Mouse (Mus musculus) G1E (cell line): ENCODE results near the gene Tns4. TPM values are rescaled to one million over a fixed set of nuclear protein-coding genes. Genes with fewer than 3 reads are reported as not detected.

Experiments used
- ATAC-seq: 2 replicates; pipeline ENCODE4 v1.8.0; 2016; ENCODE audit warnings: mild to moderate bottlenecking; ENCODE audit not compliant: insufficient number of reproducible peaks, poor library complexity, low FRiP score, severe bottlenecking; ENCODE audit errors: extremely low read depth
- DNase-seq: peaks from one replicate; pipeline ENCODE4 v3.0.0; 2012; ENCODE audit warnings: low spot score
- H3K27me3 ChIP-seq: 2 replicates; pipeline ENCODE4 v1.6.1; 2012; ENCODE audit warnings: mild to moderate bottlenecking, low read length, inconsistent platforms; ENCODE audit not compliant: insufficient read depth
- H3K36me3 ChIP-seq: replicated peaks from 2 replicates; pipeline ENCODE3; 2012; ENCODE audit warnings: mild to moderate bottlenecking, inconsistent platforms
- H3K4me1 ChIP-seq: 2 replicates; pipeline ENCODE4 v1.6.1; 2012; ENCODE audit warnings: low read depth, low read length, inconsistent platforms, mixed read lengths; ENCODE audit not compliant: insufficient read depth
- H3K4me3 ChIP-seq: 2 replicates; pipeline ENCODE4 v1.5.1; 2012; ENCODE audit warnings: low read depth, mild to moderate bottlenecking, inconsistent platforms, low read length, moderate library complexity, mixed read lengths
- H3K9me3 ChIP-seq: replicated peaks from 2 replicates; pipeline ENCODE4 v1.6.1; 2012; ENCODE audit warnings: inconsistent platforms
- CTCF ChIP-seq: IDR thresholded peaks from 2 replicates; pipeline ENCODE4 v1.5.1; 2012; ENCODE audit warnings: low read depth, low read length, inconsistent platforms, mixed read lengths
- GATA1 ChIP-seq: IDR thresholded peaks from 2 replicates; pipeline ENCODE4 v1.6.1; 2012; ENCODE audit warnings: borderline replicate concordance, low read length, inconsistent platforms, mixed read lengths
- GATA2 ChIP-seq: IDR thresholded peaks from 2 replicates; pipeline ENCODE4 v1.6.1; 2012; ENCODE audit warnings: low read depth, low read length, inconsistent platforms, borderline replicate concordance
- POLR2AphosphoS5 ChIP-seq: IDR thresholded peaks from 2 replicates; pipeline ENCODE4 v1.6.1; 2012; ENCODE audit warnings: low read depth, low read length, inconsistent platforms; ENCODE audit not compliant: insufficient replicate concordance
- TAL1 ChIP-seq: conservative IDR thresholded peaks from 2 replicates; pipeline ENCODE4 v1.6.1; 2012; ENCODE audit warnings: low read depth, low read length, inconsistent platforms, mixed read lengths
- polyA plus RNA-seq: library from polyadenylated mRNA; stranded (reverse); fragments of >175 nt; gene quantifications from 2 replicates; pipeline ENCODE4 v1.2.3, GENCODE M21; 2012
- total RNA-seq, 2 experiments: library from RNA; stranded (forward) in 1 of 2; stranded (reverse) in 1 of 2; fragments of 200-1000 nt in 1 of 2; fragments of >200 nt in 1 of 2; fragmentation: Nextera tagmentation in 1 of 2; gene quantifications; 2 replicates each; pipeline ENCODE4 v1.2.3; 2014 to 2017

The Tns4 gene
- total and polyA plus RNA-seq, 3 experiments = 0.22 to 1.4 TPM; not detected in 1

DNA sequence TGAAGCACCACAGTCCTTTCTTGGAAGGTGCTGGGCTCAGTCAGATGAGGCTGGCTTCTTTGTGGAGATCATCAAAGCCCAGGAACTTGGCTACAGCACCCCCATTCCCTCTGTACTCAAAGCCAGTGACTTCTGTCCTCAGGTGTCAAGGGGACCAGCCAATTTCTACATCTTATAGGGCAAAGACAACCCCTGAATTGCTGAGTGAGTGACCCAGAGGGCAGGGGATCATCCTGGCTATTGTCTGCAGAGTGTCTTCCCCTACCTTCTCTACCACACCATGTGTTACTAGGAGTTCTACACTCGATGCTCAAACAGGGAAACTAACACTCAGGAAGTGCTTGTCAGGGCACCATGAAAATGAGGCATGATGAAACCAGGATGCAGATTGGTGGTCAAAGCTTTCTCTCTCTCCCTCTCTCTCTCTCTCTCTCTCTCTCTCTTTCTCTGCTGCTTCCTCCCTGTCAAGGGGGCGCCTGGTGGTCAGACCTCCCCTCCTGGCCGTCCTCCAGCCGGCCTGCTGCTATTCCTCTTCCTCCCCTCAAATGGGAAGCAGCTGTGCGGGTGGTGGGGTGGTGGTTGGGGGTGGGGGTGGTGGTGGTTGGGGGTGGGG is 44.3 kb upstream of the Tns4 start:
- H3K9me3 ChIP-seq = no peaks in the 10 kb centered on the region
- H3K27me3 ChIP-seq = peaks cover 71% of the 10 kb centered on the region
- H3K4me3 ChIP-seq = no peak overlapping the region
- no peak for TF ChIP-seq CTCF
- no peak for TF ChIP-seq TAL1
- TF ChIP-seq GATA2 = no peak
- TF ChIP-seq POLR2AphosphoS5 = no peak
- no peak for TF ChIP-seq GATA1
- DNase-seq (no peak), ATAC-seq (no peak)
- H3K36me3 ChIP-seq = no peaks in the 10 kb centered on the region
- peaks cover 14% of the 10 kb centered on the region; the same call in 1 of the 2 replicates for H3K4me1 ChIP-seq

- DNase-seq = no peak
Observed at GRCm38 (mm10) chr11:99132091-99132730, 43.1 kb upstream of the Tns4 start.

DNA sequence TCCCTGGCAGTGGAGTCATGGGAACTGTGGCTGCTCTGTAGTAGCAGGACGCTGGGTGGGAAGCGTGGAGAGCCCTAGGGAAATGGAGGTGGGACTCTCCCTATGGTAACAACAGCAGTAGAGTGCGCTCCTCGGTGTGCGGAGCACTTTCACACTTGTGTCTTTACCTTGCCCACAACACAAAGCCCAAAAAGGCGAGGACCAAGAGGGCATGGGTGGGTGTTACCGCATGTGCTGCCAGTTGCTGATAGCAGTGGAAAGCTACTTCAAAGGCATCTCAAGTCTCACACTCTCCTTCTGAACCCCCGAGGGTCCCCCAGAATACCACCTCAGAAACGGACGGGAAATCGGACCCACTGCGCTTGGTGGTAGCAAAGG is 42.3 kb upstream of the Tns4 start:
- H3K9me3 ChIP-seq = no peaks in the 10 kb centered on the region
- peaks cover 79% of the 10 kb centered on the region for H3K27me3 ChIP-seq
- TF ChIP-seq TAL1 = no peak
- no peak for TF ChIP-seq GATA1
- TF ChIP-seq GATA2 = no peak
- TF ChIP-seq CTCF = no peak
- no peak for TF ChIP-seq POLR2AphosphoS5
- H3K36me3 ChIP-seq = no peaks in the 10 kb centered on the region
- no peak overlapping the region for H3K4me3 ChIP-seq
- ATAC-seq = no peak
- peaks cover 21% of the 10 kb centered on the region for H3K4me1 ChIP-seq
- DNase-seq = no peak

More at GRCm38 (mm10) chr11:99132091-99132730, 43.1 kb upstream of the Tns4 start:
- Histone ChIP-seq H3K36me3 (no peaks in the 10 kb centered on the region), H3K4me3 (no peak overlapping the region), H3K4me1 (peaks cover 18% of the 10 kb centered on the region; the same call in 1 of the 2 replicates), H3K27me3 (peaks cover 77% of the 10 kb centered on the region), H3K9me3 (no peaks in the 10 kb centered on the region)
- TF ChIP-seq GATA2 (no peak), POLR2AphosphoS5 (no peak), GATA1 (no peak), CTCF (no peak)
- ATAC-seq = no peak

GRCm38 (mm10) chr11:99130736-99131462 is 41.8 kb upstream of the Tns4 start:
- TF ChIP-seq GATA2 (no peak), TAL1 (no peak)
- no peaks in the 10 kb centered on the region for H3K36me3 ChIP-seq
- DNase-seq (no peak), ATAC-seq (no peak)
- H3K4me3 ChIP-seq = no peak overlapping the region
- peaks cover 24% of the 10 kb centered on the region for H3K4me1 ChIP-seq
- H3K9me3 ChIP-seq = no peaks in the 10 kb centered on the region
- peaks cover 83% of the 10 kb centered on the region for H3K27me3 ChIP-seq

DNA sequence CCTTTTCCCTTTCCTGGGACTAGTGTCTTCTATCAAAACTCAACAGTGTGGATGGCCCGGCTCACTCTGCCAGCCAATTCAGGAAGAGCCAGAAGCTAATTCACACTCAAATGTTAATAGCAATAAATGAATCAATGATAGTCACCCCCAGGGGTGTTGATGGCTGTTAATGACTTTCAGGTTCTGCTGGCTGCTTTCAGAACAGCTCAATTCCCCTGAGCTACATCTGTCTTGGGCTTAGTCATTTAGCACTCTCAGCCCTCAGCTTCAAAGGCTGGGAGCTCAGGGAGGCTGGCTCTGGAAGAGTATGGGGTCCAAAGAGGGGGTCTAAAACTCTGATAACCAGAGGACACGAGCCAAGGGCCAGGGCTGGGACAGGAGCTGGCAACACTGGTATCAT is 40.2 kb upstream of the Tns4 start:
- Histone ChIP-seq H3K9me3 (no peaks in the 10 kb centered on the region), H3K4me1 (peaks cover 20% of the 10 kb centered on the region), H3K27me3 (peaks cover 77% of the 10 kb centered on the region), H3K36me3 (no peaks in the 10 kb centered on the region), H3K4me3 (no peak overlapping the region)
- DNase-seq = no peak
- ATAC-seq = no peak
- TF ChIP-seq POLR2AphosphoS5 (no peak), GATA2 (no peak), GATA1 (no peak), CTCF (no peak), TAL1 (no peak)

GRCm38 (mm10) chr11:99127785-99128682 is 38.9 kb upstream of the Tns4 start:
- no peaks in the 10 kb centered on the region for H3K36me3 ChIP-seq
- no peak for TF ChIP-seq GATA1
- no peak for TF ChIP-seq CTCF
- no peak for TF ChIP-seq TAL1
- no peak for TF ChIP-seq POLR2AphosphoS5
- TF ChIP-seq GATA2 = no peak
- peaks cover 69% of the 10 kb centered on the region for H3K27me3 ChIP-seq
- H3K9me3 ChIP-seq = no peaks in the 10 kb centered on the region
- no peak for ATAC-seq
- DNase-seq = no peak
- peaks cover 20% of the 10 kb centered on the region for H3K4me1 ChIP-seq
- H3K4me3 ChIP-seq = no peak overlapping the region
